ENCODE assay signal across 9 mouse cellular contexts in genomic region chr17:68165171-68165825, GRCm38 (mm10).
A peak's percentile ranks its signal among the peaks of the same experiment; 100 is the strongest.
DNase-seq lines count a peak whose midpoint lies in the region; ATAC-seq lines count a peak whose summit lies in the region.
"Had no signal": no experiment of that assay in that cellular context is flagged by ENCODE, and none has a peak within 500 bp of the region (broad histone marks: within the 10 kb centered on the region; RNA-seq: fewer than 3 reads in every experiment).

No protein-coding gene starts in this region.

- peak; percentile 68 for ATAC-seq in intestine, embryonic 15.5 days
- 0 out of 2 replicates have a peak, but pooled peaks have one; percentile 35 for ATAC-seq in stomach, embryonic 15.5 days (ENCODE audit: insufficient read depth, low FRiP score, low read depth)
- ATAC-seq in inflammation-experienced regulatory T-cells, adult 6 months, result no peak

- no peaks in the 10 kb centered on the region for H3K27me3 ChIP-seq in intestine, embryonic 15.5 days (replicated peaks)
- no peaks in the 10 kb centered on the region for H3K27me3 ChIP-seq in stomach, embryonic 15.5 days (replicated peaks)

- peaks cover 10% of the 10 kb centered on the region; the same call in 1 of the 2 replicates for H3K4me1 ChIP-seq in intestine, embryonic 15.5 days (replicated peaks)
- peaks cover 10% of the 10 kb centered on the region for H3K4me1 ChIP-seq in stomach, embryonic 15.5 days

- H3K27ac ChIP-seq in intestine, embryonic 15.5 days, result peak overlapping the region; percentile 10; the same call in 1 of the 2 replicates
- H3K27ac ChIP-seq in stomach, embryonic 15.5 days, result peak overlapping the region; percentile 37
- H3K27ac ChIP-seq: liver, embryonic 14.5 days had no signal

- H3K9me3 ChIP-seq in intestine, embryonic 15.5 days, result no peaks in the 10 kb centered on the region
- no peaks in the 10 kb centered on the region for H3K9me3 ChIP-seq in stomach, embryonic 15.5 days

- peak; percentile 67 to 88 for DNase-seq in adrenal gland, adult (ENCODE audit: inconsistent age in 2 of 2, low spot score in 1 of 2)
- no peak for DNase-seq in adrenal gland, postnatal 4 days (ENCODE audit: low spot score in 2 of 2)
- DNase-seq in right cerebral cortex, adult 18-20 months, result peak; percentile 21
- no peak for DNase-seq in right cerebral cortex, postnatal 14 days
- DNase-seq in yolk sac, embryonic 10.5 days (ENCODE audit: low spot score), result no peak

- H3K4me2 ChIP-seq in intestine, embryonic 15.5 days (replicated peaks), result no peak overlapping the region; the same call in 1 of the 2 replicates
- H3K4me2 ChIP-seq in stomach, embryonic 15.5 days, result no peak overlapping the region

- H3K36me3 ChIP-seq in intestine, embryonic 15.5 days, result no peaks in the 10 kb centered on the region
- no peaks in the 10 kb centered on the region for H3K36me3 ChIP-seq in stomach, embryonic 15.5 days

- H3K4me3 ChIP-seq in intestine, embryonic 15.5 days (replicated peaks), result no peak overlapping the region
- no peak overlapping the region for H3K4me3 ChIP-seq in stomach, embryonic 15.5 days (replicated peaks)

- 34% methylated on average over 15 of the region's 15 CpGs for WGBS in intestine, embryonic 15.5 days
- WGBS in stomach, embryonic 15.5 days, result 35% methylated on average over 15 of the region's 15 CpGs

- H3K9ac ChIP-seq in intestine, embryonic 15.5 days, result no peak overlapping the region
- H3K9ac ChIP-seq in stomach, embryonic 15.5 days, result no peak overlapping the region
- H3K9ac ChIP-seq: liver, embryonic 14.5 days had no signal

Comparison
In these comparisons a context has a peak if more than half of its experiments do, and no peak if none do; other contexts are left out.
1. DNase-seq: peak in adrenal gland, adult (2 of 2) and right cerebral cortex, adult 18-20 months (single experiment); none in adrenal gland, postnatal 4 days (0 of 2), right cerebral cortex, postnatal 14 days (single experiment) and yolk sac, embryonic 10.5 days (single experiment).